Mouse (Mus musculus) adipocyte (in vitro differentiated cells): Measurements from ENCODE around the gene Hivep2.

Experiments used
- DNase-seq: peaks from one replicate; pipeline ENCODE4 v3.0.0-alpha.2; 2016; ENCODE audit warnings: low spot score

The Hivep2 gene

DNA sequence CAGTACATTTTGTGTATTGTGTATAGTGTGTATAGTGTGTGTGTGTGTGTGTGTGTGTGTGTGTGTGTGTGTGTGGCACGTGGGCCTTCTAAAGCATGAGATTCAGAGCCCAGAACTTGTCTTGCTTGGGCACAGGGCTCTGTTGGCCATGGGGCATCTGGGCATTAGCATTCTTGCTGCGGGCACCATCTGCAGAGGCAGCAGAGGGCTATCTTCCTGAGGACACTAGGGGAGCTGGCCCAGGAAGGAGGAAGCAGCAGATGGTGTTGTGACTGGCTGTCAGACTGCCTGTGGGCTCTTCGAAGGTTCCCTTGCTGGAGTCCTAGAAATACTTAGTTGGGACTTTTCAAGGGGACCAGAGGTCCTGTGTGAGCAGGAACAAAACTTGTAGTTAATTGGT is 116.4 kb downstream of the Hivep2 start:
- no peak for DNase-seq

DNA sequence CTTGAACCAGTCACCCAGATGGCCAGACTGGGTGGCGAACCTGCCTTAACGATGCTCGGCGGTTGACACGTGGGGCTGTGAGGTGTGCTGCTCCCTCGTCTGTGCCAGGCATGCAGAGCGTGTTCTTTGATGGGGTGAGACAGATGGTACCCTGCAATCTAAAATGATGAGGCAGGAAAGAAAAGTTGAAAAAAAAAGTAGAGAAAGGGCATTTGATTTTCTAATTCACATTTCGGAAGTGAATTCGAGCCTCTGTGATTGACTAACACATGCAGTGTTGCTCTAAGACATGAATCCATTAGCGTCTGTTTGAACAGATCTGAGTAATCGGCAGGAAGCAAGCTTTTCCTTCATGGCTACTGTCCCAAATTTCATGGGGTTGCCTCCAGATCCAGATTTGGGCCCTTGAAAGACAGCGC is 119.4 kb downstream of the Hivep2 start:
- DNase-seq: no peak

DNA sequence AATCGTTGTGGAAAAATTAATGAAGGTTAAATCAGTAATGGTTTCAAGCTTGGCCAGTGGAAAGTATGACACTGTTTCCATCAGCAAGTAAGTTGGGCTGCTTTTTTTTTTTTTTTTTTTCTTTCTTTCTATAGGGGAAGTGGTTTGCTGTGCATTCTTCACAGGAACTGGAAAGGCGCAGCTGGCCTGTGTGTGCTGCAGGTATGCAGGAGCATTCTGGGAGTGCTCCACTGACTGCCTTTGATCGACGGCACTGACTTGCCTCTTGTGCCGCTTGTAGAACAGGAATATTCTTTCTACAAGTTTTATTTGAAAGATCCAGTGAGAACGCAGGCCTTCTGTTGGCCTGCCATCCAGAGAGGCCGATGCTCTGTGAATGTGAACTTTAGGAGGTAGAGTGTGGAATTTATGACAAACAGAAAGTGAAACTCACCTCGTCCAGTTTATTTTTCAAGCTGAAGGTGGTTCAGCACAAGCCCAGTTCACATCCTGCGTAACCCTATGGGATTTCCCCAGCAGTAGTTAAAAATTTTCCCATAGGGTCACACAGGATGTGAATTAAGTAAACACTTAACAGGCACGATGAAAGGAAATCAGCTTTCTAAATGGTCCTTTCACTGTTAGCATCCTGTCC is 120.1 kb downstream of the Hivep2 start:
- no peak for DNase-seq

DNA sequence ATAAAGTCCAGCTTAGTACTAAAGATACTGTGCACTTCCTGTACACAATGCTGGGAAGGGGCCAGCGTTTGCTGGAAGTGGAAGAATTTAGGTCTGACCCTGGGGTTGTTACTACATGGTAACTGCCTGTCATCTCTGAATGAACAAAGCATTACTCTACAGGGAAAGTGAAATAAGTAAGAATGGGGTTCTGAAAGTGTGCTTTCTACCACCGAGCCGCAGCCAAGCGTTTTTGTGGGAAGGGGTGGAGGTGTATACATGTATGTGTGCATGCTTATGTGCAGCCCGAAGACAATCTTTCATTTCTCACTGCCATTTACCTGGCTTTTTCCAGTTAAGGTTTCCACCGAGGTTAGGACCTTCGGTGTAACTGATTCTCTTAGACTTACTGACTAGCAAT is 121.4 kb downstream of the Hivep2 start:
- no peak for DNase-seq

DNA sequence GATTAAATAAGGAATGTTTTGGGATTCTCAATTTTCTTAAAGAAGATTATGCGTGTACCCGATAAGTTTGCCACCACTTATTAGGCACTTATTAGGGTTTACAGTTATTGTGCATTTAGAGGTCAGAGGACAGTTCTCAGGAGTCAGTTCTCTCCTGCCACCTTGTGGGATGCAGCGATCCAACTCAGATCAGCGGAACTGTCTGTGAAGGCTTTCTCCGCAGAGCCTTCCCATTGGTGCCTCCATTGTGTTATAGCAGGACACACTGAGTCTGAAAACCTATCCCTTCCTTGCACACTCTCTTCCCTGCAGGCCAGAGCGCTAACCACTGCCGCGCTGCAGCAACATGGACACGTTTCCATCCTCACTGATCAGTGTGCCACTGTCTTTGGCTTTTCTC is 123.6 kb downstream of the Hivep2 start:
- peak; percentile 31 for DNase-seq

DNA sequence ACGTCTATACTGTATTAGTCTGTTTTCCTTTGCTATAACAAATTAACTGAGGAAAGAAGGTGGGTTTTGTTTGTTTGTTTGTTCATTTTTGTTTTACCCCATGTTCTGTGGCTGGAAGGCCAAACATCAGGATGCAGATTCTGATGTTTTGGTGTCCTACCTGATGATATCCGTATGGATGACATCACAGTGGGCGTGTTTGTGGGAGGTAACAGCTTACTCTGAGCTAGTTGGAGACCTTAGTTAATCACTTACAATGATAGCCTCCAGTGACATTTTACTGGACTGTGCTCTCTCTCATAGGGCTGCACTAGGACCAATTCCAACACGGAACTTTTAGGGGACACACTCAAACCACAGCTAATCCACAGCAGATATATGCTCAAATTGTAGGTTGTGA is 128.2 kb downstream of the Hivep2 start:
- DNase-seq: no peak

DNA sequence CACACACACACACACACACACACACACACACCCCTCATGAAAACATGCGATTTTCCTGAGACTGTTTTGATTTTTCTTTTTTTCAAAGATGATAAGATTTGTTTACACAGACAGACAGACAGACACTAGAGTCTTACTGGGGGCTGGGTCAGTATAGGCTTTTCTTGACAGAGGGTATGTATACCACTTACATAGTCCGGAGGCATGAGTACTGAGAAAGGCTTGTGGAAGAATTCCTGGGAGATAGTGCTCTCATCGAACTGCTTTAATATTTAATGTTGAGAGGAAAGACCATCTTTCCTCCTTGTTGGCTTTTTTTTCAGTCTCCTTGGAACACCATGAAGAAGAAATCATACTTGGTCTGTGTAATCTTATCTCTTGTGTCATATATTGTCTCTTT is 130.2 kb downstream of the Hivep2 start:
- no peak for DNase-seq

DNA sequence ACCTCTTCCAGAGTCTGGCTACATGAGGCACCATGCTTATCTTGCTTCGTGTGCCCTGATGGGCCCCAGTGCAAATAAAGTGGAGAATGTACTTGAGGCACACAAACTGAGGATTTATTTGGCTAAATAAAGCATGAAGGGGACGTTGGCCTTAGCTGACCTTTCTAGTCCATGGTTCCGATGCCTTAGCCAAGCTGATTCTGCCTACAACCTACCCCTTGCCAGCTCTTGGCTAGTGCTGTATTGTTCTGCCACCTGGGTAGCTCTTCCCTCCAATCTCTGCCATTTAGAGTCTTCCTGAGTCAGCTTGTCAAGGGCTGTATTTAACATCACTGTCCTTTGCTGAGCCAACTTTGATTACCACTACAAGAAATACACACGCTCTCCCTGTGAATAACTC is 133.3 kb downstream of the Hivep2 start:
- no peak for DNase-seq

DNA sequence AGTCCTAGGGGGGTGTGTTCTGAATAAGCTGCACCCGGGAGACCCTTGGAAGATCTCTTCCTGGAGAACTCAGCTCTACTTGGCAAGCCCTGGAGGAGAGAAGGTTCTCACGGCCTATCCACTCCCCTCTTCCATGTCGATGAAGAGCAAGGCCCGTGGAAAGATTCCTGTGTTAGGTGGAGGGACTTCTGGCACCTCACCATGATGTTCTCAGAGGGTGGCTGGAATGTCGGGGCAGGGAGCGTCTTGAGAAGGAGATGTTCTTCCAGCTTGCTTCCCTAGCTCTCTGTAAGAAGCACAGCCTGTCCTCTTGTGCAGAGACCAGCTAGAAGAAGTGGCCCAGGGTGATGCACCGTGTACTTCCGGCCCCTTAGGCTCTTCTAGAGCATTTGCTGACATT is 134.2 kb downstream of the Hivep2 start:
- no peak for DNase-seq

DNA sequence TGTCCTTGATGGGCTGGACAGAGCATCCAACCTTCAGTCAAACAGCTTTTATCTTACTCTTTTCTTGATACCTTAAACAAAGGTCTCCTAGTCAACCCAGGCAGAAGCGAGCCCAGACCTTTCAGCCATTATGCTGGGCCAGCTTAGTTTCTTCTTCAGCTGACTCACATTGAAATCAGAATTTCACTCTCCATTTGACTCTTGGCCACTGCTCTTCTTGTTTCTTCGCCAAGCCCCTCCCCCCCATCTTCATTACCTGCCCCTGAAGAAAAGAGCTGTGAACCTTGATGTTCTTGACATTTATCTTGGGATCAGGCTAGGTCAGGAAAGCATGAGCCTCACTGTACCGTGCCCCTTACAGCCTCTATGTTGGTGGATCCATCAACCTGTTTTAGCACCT is 135.0 kb downstream of the Hivep2 start:
- DNase-seq: no peak

DNA sequence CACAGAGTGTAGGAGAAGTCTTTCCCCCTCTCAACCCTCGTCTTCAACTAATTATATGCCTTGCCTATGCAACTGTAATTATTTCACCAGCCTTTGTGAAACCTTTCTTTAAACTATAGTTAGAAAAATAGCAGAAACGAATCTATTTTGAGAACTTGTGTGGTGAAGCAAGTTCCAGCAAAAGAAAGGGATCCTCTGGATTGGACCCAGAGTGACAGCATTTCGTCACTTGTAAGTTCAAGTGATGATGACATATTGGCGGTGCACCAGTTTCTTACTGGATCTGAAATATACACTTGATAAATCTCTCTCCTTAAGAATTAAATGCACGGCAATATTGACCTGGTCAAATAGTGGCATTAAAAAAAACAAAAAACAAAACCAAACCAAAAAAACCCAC is 136.1 kb downstream of the Hivep2 start:
- DNase-seq: peak; percentile 57

DNA sequence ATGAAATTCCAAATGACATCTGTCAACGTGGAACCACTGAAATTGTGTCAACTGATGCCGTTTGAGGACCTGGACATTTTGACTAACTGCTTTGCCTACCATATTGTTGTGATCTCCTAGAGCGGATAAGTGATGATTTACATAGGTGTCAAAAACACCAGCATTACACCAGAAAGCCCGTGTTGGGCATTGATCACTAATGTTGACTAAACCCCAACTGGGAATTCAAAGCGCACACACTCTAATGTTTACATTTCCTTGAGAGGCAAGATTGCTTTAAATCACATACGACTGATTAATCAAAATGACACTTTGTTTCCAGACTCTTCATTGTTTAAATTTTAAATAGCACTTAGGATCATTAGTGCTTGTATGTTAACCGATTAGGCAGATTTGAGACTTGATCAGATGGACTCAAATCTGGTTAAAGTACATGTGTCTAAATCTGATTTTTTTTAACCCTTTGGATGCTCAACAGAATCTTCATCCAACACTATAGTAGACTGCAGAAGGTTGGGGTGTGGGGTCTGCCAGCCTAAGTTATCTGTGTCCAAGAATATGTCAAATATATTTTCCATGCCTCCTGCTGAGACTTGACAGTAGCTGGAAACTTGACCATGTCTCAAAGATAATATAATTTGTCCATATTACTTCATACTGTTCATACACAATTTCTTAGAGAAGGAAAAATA is 142.3 kb downstream of the Hivep2 start:
- no peak for DNase-seq

DNA sequence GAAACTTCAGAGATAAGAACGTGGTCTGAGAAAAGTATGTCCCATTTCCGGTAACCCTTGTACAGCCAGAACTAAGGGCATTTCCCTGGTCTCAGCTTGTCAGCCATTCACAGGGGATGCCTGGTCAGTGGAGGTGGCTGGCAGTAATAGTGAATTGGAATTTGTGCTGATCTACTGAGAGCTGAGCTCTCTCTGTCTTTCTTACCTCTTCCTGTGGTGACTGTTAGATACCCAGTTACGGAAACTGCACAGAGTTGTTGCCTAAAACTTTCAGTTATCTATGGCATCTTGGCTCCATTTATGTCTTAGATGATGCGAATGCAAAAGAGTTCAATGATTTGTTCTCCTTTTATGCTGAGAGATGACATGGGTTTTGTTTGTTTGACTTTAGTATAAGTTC is 150.0 kb downstream of the Hivep2 start:
- no peak for DNase-seq

DNA sequence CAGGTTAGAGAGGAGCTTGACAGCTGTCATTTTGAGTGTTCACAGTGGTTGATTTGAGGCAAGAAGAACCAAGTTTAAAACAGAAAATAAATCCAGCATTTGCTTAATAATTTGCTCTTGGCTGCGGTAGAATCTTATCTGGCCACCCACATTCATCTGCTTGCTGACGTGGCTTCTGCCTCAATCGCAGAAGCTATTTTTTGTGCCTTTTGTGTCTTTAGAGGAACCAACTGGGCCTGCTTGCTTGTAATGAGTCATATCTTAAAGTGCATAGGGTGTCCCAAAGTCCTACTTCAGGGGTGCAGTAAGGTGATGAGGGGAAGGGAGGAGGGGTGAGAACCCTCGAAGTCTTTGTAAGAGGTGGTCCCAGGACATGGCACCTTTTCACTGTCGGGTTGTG is 151.1 kb downstream of the Hivep2 start:
- DNase-seq: no peak

DNA sequence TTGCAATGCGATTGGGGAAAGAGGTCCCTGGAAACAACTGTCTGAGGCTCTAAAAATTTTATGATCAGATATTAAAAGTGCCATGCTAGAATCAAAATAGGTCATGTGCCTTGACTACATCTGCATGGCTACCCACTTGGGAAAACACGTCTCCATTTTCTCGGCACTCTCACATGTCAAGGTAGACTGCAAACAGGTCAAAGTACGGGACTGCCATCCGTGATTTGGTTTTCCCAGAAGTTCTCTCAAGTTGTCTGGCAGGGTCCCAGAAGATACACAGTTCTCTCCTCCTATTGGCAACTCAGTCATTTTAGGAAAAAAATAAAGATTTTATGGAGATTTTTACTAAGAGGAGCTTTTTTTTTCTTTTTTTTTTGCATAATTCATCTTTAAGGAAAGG is 153.3 kb downstream of the Hivep2 start:
- no peak for DNase-seq

DNA sequence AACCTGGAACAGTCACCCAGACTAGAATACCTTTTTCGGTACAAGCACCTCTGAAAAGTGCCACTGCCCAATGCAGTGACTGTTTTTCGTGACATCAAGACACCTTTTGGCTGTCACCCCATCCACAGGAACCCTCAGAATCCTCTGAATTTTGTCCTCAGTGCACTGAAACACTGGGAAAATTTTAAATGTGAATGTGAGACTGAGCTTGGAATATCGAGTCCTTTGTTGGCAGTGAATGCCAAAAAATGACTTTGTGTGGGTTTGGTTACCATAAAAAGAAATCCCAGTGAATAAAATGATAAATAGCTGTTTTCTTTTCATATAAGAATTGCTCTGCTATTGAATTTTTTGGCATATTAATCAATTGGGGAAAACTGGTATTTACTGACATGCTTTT is 154.6 kb downstream of the Hivep2 start:
- no peak for DNase-seq

DNA sequence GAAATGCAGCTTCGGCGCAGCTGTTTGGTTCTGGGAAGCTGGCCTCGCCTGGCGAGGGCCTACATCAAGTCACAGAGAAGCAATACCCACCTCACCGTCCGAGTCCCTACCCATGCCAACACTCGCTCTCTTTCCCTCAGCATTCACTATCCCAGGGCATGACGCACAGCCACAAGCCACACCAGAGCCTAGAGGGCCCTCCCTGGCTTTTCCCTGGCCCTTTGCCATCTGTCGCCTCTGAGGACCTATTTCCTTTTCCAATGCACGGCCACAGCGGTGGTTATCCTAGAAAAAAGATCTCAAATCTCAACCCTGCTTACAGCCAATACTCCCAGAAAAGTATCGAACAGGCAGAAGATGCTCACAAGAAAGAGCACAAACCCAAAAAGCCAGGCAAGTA is 162.0 kb downstream of the Hivep2 start:
- no peak for DNase-seq

DNA sequence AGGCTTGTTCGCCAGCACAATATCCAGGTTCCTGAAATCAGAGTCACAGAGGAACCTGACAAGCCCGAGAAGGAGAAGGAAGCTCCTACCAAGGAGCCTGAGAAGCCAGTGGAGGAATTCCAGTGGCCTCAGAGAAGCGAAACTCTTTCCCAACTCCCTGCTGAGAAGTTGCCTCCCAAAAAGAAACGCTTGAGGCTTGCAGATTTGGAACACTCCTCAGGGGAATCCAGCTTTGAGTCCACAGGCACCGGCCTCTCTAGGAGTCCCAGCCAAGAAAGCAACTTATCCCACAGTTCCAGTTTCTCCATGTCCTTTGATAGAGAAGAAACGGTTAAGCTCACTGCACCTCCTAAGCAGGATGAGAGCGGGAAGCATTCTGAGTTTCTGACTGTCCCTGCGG is 164.4 kb downstream of the Hivep2 start:
- peak; percentile 5 for DNase-seq

DNA sequence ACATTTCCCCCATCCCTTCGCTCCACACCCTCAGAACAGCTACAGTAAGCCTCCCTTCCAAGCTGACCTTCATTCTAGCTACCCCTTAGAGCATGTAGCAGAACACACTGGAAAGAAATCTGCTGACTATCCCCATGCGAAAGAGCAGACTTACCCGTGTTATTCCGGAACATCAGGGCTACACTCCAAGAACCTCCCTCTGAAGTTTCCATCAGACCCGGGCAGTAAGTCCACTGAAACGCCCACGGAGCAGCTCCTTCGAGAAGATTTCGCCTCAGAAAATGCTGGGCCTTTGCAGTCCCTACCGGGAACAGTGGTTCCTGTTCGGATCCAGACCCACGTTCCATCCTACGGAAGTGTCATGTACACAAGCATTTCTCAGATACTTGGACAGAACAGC is 165.4 kb downstream of the Hivep2 start:
- no peak for DNase-seq

DNA sequence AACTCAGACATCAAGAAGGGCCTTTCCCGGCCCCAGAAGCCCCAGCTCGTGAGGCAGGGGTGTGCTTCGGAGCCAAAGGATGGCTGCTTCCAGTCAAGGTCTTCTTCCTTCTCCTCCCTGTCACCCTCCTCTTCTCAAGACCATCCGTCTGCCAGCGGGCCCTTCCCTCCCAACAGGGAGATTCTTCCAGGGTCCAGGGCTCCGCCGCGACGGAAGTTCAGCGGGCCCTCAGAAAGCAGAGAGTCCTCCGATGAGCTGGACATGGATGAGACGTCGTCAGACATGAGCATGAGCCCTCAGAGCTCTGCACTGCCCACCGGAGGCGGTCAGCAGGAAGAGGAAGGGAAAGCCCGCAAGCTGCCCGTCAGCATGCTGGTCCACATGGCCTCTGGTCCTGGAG is 166.2 kb downstream of the Hivep2 start:
- DNase-seq: no peak

DNA sequence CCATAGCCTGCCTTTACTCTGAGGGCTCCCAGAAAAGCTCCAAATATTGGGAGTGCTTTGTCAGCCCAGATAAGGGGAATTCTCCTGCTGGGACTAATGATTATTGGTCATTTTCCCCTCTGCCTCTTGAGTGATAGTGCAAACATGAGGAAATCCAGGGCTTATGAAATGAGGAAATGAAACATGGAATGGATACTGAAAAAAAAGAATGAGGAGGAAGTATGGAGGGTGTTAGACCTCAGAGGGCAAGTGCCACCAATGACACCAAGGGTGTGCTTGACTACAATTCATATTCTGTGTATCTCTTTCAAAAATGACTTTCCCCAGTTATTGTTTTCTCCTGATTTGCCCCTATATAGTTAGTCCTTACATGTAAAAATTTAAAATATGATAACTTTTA is 167.1 kb downstream of the Hivep2 start:
- no peak for DNase-seq

DNA sequence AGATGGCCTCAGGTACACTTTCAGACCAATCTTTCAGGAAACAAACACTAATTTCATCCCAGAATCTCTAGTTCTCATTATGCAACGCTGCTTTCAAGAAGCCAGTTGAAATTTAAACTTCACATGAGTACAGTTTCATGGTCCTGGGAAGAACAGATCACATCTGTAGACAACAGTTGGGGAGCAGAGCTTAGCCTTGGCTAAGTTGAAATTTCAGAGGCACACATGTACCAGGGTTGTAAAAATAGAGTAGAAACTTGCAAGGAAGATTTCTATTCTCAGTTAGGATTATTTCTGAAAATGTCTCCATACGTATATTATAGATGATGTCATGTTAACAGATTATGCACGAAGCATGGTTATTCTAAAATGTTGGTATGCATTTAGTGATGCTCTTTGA is 172.8 kb downstream of the Hivep2 start:
- DNase-seq: no peak

DNA sequence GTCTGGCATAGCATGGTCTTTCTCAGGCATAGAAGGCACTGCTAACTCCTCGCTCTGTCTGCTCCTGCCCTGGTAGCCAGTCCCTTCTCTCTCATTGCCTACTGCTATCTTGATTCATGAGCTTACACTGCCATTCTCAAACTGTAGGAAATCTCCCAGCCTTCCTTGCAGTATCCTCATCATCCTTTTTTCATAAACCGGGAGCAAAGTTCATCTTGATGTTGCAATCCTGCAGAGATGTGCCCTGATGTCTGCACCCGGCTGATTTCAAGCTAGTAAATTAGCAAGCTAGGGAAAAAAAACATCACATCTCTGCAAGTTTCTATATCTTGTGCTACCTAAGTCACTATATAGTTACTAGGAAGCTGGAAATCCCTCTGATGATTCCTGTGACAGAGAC is 179.0 kb downstream of the Hivep2 start:
- no peak for DNase-seq

DNA sequence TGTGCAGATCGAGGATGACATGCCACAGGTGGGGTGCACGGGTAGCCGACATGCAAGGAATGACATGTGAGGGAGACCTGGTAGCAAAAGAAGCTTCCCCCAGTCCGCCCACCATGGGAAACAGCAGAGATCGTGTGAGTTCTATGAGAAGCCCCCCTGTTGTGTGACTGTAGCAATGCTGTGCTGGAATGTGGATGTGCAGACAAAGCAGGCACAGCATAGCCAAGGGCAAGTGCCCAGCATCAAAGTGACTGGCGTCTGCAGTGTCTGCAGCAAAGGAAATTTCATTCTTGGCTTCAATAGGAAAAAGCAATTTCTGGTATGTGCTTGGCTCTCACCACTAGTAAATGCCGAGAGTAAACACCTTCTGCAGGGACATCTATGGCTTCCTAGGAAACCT is 199.0 kb downstream of the Hivep2 start:
- no peak for DNase-seq
